Mouse (Mus musculus): Measurements from ENCODE around the gene Exoc6. TPM values are rescaled to one million over a fixed set of nuclear protein-coding genes. Genes with fewer than 3 reads are reported as not detected.
A peak's percentile ranks its signal among the peaks of the same experiment; 100 is the strongest.

Exoc6 gene
- polyA plus RNA-seq, 1 experiment: 14.3 TPM

DNA sequence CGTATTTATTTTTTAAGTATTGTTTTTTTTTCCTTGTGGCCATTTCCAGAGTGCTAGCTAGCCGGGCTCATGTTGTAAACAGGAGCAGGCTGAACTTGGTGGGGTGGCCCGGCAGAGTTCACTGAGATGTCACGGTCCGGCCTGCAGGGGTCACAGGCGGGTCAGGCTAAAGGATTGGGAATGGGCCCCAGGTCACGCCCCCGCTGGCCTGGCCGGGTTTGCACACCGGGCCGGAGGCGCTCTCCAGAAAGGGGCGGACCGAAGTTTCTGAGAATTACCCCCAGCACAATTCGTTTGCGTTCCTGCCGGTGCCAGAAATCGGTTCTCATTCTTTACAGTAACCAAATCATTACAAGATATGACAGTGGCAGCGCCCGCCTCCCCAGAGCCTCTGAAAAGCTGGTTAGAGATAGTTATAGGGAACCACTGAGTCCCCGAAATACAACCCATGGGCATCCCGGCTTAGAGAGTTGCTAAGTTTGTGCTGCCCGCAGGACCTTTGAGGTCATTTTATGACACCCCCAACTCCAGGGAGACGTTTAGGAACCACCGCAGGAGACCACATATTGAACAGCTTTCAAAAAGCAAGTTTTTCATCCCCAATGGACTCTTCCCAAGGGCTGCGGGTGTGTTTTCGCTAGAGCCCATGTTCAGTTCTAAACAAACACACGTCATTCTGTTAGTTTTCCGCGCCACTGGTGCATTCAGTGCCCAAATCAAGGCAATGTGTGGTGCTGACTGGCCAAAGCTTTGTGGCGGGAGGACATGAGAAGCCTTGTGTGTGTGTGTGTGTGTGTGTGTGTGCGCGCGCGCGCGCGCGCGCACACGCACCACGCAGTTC is 145.8 kb downstream of the Exoc6 start:
- no peaks in the 10 kb centered on the region for H3K36me3 ChIP-seq (ENCODE audit: control insufficient read depth, insufficient read depth, low read length, poor library complexity, severe bottlenecking)
- H3K9me3 ChIP-seq (replicated peaks; ENCODE audit: control insufficient read depth, insufficient read depth, low read length, poor library complexity, severe bottlenecking): no peaks in the 10 kb centered on the region
- no peak overlapping the region for H3K27ac ChIP-seq (ENCODE audit: insufficient read depth, low read length)
- no peak for TF ChIP-seq POLR2A (IDR thresholded peaks at IDR 0.05; ENCODE audit: insufficient read depth, low read length)
- peak; percentile 30 for TF ChIP-seq CTCF (IDR thresholded peaks at IDR 0.05; ENCODE audit: low read depth, low read length)
- H3K9ac ChIP-seq (ENCODE audit: low read depth, poor library complexity, severe bottlenecking): no peak overlapping the region
- H3K27me3 ChIP-seq (ENCODE audit: control insufficient read depth, insufficient read depth, low read length, poor library complexity, severe bottlenecking): peaks cover 22% of the 10 kb centered on the region
- no peak overlapping the region for H3K4me3 ChIP-seq (ENCODE audit: low read depth, low read length)
- H3K4me1 ChIP-seq (ENCODE audit: control insufficient read depth, insufficient read depth, low read length): no peaks in the 10 kb centered on the region

DNA sequence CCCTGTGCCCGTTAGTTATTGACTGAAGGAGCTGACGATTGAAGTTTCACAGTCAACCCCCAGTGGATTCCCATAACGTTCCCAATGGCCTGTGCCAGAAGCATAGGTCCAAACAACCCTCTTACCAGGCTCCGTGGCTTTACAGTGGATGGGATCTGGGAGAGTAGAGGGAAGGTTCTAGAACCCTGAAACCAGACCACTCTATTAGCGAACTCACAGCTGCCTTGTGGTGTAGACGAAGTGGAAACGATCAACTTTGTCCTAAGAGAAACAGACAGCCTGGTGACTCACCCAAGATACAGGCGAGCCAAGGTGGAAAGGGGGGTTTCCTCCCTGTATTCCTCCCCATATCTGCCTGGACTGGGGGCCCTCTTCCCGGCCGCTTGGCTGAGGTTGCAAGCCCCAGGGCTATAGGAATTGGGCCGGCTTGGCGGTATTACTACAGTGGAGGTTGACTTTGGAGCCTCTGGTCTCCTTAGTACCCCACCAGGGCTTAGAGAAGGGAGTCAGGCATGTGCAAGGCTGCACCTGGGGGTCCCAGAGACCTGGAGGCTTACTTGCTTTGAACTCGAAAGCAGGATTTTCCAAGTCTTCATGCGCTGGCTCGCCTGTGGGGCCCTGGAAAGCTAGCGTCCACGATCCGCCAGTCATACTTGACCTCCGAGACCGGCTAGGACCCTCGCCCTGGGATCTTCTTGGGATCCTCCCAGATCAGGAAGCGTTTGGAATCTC is 146.6 kb downstream of the Exoc6 start:
- TF ChIP-seq CTCF (IDR thresholded peaks at IDR 0.05; ENCODE audit: low read depth, low read length): no peak
- TF ChIP-seq EP300 (IDR thresholded peaks at IDR 0.05; ENCODE audit: insufficient read depth, low read depth, low read length): no peak
- TF ChIP-seq POLR2A (IDR thresholded peaks at IDR 0.05; ENCODE audit: insufficient read depth, low read length): no peak
- no peak overlapping the region for H3K27ac ChIP-seq (ENCODE audit: insufficient read depth, low read length)
- H3K9me3 ChIP-seq (replicated peaks; ENCODE audit: control insufficient read depth, insufficient read depth, low read length, poor library complexity, severe bottlenecking): no peaks in the 10 kb centered on the region
- H3K27me3 ChIP-seq (ENCODE audit: control insufficient read depth, insufficient read depth, low read length, poor library complexity, severe bottlenecking): peaks cover 22% of the 10 kb centered on the region
- H3K9ac ChIP-seq (ENCODE audit: low read depth, poor library complexity, severe bottlenecking): peak overlapping the region; percentile 47; the same call in 1 of the 2 replicates
- H3K4me1 ChIP-seq (ENCODE audit: control insufficient read depth, insufficient read depth, low read length): no peaks in the 10 kb centered on the region
- 0 out of 2 replicates have a peak overlapping the region, but pooled peaks have one; percentile 41 for H3K4me3 ChIP-seq (ENCODE audit: low read depth, low read length)
- no peaks in the 10 kb centered on the region for H3K36me3 ChIP-seq (ENCODE audit: control insufficient read depth, insufficient read depth, low read length, poor library complexity, severe bottlenecking)

DNA sequence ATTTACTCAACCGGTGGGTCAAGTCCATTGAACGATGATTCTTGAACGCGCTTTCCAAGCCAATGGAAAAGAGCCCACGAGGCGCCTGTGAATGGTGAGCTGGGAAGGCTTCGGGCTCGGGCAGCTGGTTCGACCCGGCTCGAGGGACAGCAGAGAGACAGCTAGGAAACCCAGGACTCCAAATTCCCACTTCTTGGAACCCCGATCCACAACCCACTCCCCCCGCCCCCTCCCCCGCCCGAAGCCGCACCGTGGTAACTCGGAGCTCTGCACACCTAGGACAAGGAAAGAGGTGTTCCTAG is 147.1 kb downstream of the Exoc6 start:
- Histone ChIP-seq H3K9me3 (replicated peaks; ENCODE audit: control insufficient read depth, insufficient read depth, low read length, poor library complexity, severe bottlenecking) (no peaks in the 10 kb centered on the region), H3K9ac (ENCODE audit: low read depth, poor library complexity, severe bottlenecking) (peak overlapping the region; percentile 47), H3K4me3 (ENCODE audit: low read depth, low read length) (peak overlapping the region; percentile 41), H3K27me3 (ENCODE audit: control insufficient read depth, insufficient read depth, low read length, poor library complexity, severe bottlenecking) (peaks cover 22% of the 10 kb centered on the region), H3K4me1 (ENCODE audit: control insufficient read depth, insufficient read depth, low read length) (no peaks in the 10 kb centered on the region), H3K27ac (ENCODE audit: insufficient read depth, low read length) (no peak overlapping the region), H3K36me3 (ENCODE audit: control insufficient read depth, insufficient read depth, low read length, poor library complexity, severe bottlenecking) (no peaks in the 10 kb centered on the region)
- no peak for TF ChIP-seq POLR2A (IDR thresholded peaks at IDR 0.05; ENCODE audit: insufficient read depth, low read length)
- TF ChIP-seq EP300 (IDR thresholded peaks at IDR 0.05; ENCODE audit: insufficient read depth, low read depth, low read length): no peak
- TF ChIP-seq CTCF (IDR thresholded peaks at IDR 0.05; ENCODE audit: low read depth, low read length): no peak

DNA sequence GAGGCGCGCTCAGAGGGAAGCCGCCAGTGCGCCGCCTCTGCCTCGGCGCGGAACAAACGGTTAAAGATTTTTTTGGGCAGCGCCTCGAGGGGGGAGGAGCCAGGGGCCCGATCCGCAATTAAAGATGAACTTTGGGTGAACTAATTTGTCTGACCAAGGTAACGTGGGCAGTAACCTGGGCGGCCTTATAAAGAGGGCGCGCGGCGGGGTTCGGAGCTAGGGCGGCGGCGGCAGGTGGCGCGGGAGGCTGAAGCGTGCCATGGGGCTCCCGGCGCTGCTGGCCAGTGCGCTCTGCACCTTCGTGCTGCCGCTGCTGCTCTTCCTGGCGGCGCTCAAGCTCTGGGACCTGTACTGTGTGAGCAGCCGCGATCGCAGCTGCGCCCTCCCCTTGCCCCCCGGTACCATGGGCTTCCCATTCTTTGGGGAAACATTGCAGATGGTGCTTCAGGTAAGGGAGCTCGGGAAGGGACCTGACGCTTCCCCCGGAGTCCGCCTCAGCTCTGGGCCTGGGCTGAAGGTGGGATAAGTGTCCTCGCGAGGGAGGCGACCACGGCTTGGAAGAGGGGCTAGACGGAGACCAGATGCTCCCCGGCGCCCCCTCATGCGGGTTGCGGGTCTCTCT is 147.5 kb downstream of the Exoc6 start, which contains the start of gene Cyp26a1:
TSS of gene Cyp26a1 (plus strand) at position 148 of the 622 bp plus-strand sequence.
- Histone ChIP-seq H3K4me3 (ENCODE audit: low read depth, low read length) (peak within 1 kb of the TSS; percentile 41), H3K27ac (ENCODE audit: insufficient read depth, low read length) (no peak within 1 kb of the TSS), H3K9me3 (replicated peaks; ENCODE audit: control insufficient read depth, insufficient read depth, low read length, poor library complexity, severe bottlenecking) (no peaks in the 10 kb centered on the region), H3K9ac (ENCODE audit: low read depth, poor library complexity, severe bottlenecking) (peak within 1 kb of the TSS; percentile 47), H3K36me3 (ENCODE audit: control insufficient read depth, insufficient read depth, low read length, poor library complexity, severe bottlenecking) (no peaks in the 10 kb centered on the region), H3K4me1 (ENCODE audit: control insufficient read depth, insufficient read depth, low read length) (no peaks in the 10 kb centered on the region), H3K27me3 (ENCODE audit: control insufficient read depth, insufficient read depth, low read length, poor library complexity, severe bottlenecking) (peaks cover 22% of the 10 kb centered on the region)
- TF ChIP-seq POLR2A (IDR thresholded peaks at IDR 0.05; ENCODE audit: insufficient read depth, low read length) (no peak), CTCF (IDR thresholded peaks at IDR 0.05; ENCODE audit: low read depth, low read length) (peak; percentile 0)

DNA sequence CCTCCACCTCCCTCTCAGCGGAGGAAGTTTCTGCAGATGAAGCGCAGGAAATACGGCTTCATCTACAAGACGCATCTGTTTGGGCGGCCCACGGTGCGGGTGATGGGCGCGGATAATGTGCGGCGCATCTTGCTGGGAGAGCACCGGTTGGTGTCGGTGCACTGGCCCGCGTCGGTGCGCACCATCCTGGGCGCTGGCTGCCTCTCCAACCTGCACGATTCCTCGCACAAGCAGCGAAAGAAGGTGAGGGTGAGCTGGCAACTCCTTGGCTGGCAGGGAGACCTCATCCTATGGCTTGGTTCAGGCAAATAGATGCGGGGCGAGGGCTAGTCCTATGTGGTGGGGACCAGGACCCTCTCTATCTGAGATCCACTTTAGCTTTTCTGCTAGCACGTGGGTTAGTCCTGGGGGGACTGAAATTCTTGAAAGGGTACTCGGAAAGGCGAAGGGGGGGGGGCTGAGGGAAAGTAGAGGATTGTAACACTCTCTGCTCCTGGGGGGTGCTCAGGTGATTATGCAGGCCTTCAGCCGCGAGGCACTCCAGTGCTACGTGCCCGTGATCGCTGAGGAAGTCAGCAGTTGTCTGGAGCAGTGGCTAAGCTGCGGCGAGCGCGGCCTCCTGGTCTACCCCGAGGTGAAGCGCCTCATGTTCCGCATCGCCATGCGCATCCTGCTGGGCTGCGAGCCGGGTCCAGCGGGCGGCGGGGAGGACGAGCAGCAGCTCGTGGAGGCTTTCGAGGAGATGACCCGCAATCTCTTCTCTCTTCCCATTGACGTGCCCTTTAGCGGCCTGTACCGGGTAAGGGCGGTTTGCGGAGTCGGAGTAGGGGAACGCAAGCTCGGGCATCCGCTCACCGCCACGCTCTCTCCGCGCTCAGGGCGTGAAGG is 148.3 kb downstream of the Exoc6 start:
- H3K4me3 ChIP-seq (ENCODE audit: low read depth, low read length): peak overlapping the region; percentile 41
- H3K36me3 ChIP-seq (ENCODE audit: control insufficient read depth, insufficient read depth, low read length, poor library complexity, severe bottlenecking): no peaks in the 10 kb centered on the region
- H3K4me1 ChIP-seq (ENCODE audit: control insufficient read depth, insufficient read depth, low read length): no peaks in the 10 kb centered on the region
- peak overlapping the region; percentile 47; the same call in 1 of the 2 replicates for H3K9ac ChIP-seq (ENCODE audit: low read depth, poor library complexity, severe bottlenecking)
- peaks cover 19% of the 10 kb centered on the region for H3K27me3 ChIP-seq (ENCODE audit: control insufficient read depth, insufficient read depth, low read length, poor library complexity, severe bottlenecking)
- no peak overlapping the region for H3K27ac ChIP-seq (ENCODE audit: insufficient read depth, low read length)
- H3K9me3 ChIP-seq (replicated peaks; ENCODE audit: control insufficient read depth, insufficient read depth, low read length, poor library complexity, severe bottlenecking): no peaks in the 10 kb centered on the region
- TF ChIP-seq EP300 (IDR thresholded peaks at IDR 0.05; ENCODE audit: insufficient read depth, low read depth, low read length) (no peak), CTCF (IDR thresholded peaks at IDR 0.05; ENCODE audit: low read depth, low read length) (no peak), POLR2A (IDR thresholded peaks at IDR 0.05; ENCODE audit: insufficient read depth, low read length) (no peak)
